Mouse (Mus musculus) heart, postnatal 36 days (tissue): Measurements from ENCODE around the gene Lmbr1. TPM values are rescaled to one million over a fixed set of nuclear protein-coding genes. Genes with fewer than 3 reads are reported as not detected.
A peak's percentile ranks its signal among the peaks of the same experiment; 100 is the strongest.

Source experiments
- DNase-seq, 2 experiments: peaks; one replicate each; pipeline ENCODE4 v3.0.0; 2021 to 2022
- intact Hi-C: fragments of 180-260 bp; cut with DNase I; formaldehyde crosslinking; loops from one replicate; pipeline ENCODE4 v1.15.1; 2025
- total RNA-seq, 2 experiments: library from RNA; stranded (reverse); gene quantifications; 2 replicates each; pipeline ENCODE4 v1.2.3; 2021

The Lmbr1 gene
- total RNA-seq, 2 experiments from 2014 or later, result 12.5 to 15.2 TPM

DNA sequence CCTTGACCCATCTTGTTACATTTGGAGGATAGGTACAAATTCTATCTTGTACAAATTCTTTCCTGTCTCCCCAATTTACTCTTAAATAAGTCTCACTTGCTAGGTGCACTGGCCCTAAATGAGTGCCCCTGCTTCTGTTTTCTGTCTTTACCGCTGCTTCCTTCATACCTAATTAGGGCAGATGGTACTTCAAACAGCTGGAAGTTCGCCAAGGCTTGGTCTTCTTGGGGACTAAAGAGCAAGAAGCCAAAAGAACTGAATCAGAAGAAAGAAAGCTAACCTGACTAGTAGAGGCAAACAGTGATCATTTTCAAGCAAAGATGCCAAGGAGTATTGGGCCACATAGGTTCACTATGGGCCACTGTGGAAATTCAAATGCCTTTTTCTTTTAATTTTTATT, 104.8 kb downstream of the Lmbr1 start:
- intact Hi-C loops, result no loop called here
- DNase-seq, result no peak

DNA sequence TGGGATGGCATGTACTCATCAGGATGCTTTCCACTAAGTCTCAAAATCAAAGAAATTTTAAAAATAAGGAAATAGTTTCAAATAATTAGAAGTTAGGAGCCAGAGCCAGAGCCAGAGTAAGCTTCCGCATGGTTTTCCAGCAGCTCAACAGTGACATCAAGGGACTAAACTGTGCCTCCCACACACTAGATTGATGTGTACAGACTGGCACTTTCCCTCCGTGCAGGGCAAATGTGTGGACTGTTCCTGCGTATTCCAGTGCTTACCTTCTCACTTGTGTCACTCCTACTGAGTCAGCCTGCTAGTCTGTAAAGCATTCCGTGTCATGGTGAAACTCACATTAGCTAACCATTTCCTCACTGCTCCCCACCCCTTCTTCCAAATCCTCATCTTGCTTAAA, 107.3 kb downstream of the Lmbr1 start:
- intact Hi-C loops, result no loop called here
- DNase-seq, result no peak

DNA sequence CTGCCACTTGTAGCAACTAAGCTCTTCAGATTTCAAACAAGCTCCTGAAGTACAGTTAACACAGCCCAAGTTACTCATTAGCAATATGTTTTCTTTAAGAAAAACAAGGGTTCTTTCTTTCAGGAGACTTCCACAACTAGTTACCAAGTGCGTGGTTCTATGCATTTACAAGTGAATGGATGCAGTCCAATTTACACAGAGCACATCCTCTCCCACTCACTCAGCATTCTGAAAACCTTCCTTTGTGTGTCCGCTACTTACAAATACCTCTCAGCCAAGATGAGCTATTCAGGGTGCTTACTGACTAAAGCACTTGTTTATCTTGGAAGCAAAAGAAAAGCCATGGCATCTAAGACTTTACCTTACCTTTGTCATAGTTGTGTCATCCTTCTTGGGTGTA, 124.3 kb downstream of the Lmbr1 start:
- DNase-seq, result no peak
- intact Hi-C loops, result no loop called here

DNA sequence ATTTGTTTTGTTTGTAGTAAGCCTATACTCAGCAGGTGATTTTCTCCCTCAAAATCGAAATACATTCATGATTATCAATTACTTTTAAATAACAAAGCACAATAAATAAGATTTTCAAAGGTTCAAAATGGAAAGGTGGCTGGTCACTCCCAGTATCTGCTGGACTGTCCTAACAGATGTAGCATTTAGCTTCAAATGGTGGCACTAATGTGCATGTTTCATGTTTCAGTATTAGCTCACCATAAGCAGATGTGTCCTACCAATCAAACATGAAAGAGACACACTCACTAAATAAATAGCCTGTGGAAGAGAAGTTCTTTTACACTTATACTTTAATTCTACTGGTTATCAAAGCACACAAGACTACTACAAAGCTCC, 126.7 kb downstream of the Lmbr1 start:
- intact Hi-C loops, result no loop called here
- no peak for DNase-seq

DNA sequence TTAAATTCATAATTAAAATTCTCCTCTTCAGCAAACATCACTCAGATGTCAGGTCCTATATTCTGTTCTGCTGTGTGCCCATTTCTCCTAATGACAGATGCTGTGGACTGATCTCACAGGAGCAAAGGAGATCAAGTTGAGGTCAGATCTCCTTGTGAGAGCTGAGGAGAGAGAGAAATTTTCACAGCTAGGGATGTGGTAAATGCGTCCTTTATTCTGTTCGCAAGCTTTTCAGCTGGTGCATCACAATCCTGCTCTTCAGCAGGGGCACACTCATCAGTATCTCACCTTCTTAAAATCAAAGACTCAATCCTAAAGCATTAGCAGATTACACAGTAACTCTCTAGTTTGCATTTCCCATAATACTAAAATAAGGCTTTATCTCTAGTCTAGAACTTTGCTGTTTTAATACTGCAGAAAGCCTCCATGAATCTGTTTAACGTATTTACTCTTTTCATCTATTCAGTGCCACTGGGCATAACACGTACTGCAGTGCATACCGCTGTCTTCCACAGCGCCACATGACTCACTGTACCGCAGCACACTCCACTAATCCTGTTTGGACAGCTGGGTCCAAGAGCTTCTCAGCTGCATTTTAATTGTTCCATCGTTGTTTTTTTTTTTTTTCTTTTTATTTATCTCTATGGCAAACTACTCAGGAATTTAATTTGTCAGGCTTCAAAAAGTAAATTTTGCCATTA, 127.2 kb downstream of the Lmbr1 start:
- no peak for DNase-seq
- intact Hi-C loops, result no loop called here

DNA sequence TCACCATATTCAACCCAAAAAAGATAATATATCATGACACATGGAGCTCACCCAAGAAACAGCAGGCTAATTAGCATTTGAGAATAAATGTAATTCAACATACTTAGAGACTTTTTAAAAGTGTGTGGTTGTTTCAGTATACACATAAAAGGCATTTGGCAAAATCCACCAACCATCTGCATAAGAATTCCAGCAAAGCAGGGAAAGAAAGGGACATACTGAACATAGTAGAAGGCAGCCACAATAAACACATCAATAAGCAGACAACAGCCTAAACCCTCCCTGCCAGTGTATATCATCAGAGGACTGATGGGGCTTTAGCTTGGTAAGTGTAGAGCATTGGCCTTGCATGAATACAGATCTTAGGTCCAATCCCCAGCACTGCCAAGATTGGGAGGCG, 133.4 kb downstream of the Lmbr1 start:
- intact Hi-C loops, result no loop called here
- no peak for DNase-seq

DNA sequence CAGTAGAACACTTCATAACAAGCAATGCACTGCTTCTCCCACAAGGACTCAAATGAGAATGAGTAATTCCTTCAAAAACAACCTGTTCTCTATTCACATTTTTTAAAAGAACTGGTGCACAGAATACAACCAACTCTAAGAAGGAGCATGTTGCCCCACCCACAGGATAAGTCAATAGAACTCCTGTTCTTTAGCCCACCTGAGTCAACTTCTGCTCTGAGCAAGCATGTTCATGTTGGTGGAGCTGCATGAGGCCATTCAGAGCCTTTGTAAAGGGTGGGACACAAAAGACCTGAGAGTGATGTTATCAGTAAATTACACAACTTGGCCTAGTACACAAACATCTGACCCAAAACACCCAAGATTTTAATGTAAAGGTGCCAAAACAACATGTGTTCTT, 139.8 kb downstream of the Lmbr1 start:
- intact Hi-C loops, result no loop called here
- DNase-seq, result no peak

DNA sequence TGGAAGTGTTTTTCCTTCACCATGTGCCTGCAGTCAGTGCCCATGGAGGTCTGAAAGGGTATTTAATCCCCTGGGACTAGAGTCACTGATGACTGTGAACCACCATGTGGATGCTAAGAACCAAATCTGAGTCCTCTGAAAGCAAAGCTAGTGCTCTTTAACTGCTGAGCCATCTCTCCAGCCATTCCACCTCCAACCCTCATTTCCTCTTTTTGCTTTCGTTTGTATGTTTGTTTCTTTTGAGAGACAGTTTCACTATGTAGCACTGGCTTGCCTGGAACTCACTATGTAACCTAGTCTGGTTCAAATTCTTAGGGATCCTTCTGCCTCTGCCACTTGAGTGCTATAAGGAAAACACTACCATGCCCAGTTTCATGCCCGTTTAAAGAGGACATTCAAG, 147.7 kb downstream of the Lmbr1 start:
- intact Hi-C loops, result no loop called here
- DNase-seq, result no peak

DNA sequence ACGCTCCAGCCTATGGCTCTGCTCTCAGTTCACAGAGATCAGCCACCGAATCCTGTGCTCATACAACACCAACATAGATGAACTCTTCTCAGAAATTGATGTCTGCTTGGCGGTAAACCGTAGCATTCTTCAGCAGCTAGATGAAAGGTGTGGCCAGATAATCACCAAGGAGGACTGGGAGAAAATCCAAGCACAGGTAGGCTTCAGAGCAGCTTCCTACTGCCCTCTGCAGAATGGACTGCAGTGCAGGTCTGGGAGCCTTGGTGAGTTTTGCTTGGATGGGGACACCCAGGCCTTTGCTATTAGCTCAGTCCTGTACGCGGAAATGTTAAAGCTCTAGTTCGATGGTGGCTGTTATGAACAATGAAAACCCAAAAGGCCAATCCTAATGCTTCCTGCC, 154.1 kb downstream of the Lmbr1 start:
- DNase-seq, result no peak
- intact Hi-C loops, result no loop called here

DNA sequence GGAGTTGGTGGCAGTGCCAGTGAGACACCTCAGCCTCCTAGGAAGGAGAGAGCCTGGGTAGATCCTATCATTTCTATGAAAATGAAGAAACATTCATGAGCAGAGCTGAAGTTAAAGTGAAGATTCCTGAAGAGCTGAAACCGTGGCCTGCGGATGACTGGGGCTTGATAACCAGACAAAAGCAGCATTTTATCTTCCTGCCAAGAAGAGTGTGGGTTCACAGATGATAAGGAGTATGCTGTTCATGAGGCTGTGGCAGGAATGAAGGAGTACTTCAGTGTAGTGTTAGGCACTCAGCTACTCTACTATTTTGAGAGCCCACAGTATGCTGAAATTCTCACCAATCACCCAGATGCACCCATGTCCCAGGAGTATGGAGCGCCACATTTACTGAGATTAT, 160.2 kb downstream of the Lmbr1 start:
- intact Hi-C loops, result no loop called here
- DNase-seq, result no peak

DNA sequence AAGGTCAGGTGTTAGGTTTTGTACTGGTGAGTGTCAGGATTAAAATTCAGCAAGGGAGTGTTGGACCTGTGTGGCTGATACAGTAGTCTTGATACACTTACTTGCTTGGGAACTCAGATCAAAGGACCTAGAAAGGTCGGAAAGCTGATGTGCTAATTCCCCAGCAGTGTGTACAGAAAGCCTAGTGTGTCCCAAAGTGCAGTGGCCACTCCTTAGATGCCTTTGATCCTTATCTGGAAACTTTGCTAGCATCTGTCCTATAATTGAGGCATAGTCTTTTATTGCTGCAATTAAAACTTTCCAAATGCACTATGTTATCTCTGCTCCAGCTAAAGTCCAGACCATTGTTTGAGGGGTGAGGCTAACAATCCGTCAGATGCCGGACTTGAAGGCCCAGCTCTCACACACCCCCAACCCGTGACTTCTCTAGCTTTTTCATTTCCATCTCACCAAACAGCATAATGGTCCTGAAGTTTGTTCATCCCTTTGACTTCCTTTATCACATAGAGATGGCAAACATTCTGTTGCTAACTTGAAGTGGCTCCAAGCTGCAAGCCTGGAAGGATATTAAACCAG, 166.1 kb downstream of the Lmbr1 start:
- intact Hi-C loops, result no loop called here
- no peak for DNase-seq

DNA sequence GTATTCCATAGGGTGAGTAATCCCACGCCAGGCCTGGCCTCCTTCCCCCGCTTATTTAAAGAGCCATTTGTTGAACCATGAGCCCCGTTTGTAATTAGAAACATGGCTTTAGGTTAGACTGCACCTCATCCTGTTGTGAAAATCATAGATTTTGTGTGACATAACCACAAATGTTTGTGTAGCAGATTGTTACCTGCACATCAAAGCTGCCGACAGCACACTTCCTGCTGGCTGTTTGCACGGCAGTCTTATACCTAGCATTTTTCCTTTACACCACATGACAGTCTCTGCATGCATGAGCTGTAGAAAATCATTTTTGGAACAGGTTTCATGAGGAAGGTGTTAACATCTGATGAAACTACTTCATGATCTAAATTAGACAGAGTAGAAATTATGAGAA, 172.5 kb downstream of the Lmbr1 start:
- intact Hi-C loops, result no loop called here
- no peak for DNase-seq

DNA sequence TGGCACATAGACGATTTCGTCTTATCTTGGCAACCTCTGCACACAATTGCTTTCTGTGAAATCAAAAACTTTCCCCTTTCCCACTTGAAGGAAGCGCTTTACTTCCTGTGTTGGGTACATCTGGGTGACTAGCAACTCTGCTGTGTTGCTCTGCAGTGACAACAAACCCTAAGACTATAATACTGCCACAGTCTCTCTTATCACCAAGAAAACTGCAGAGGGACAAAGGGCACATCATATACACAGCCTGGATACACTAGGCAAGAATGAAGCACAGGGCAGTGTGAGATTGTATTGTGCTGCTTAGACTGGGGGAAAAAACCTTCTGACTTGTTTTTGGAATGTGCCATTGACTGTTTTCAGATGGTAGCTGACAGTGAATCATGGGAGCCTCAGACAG, 178.3 kb downstream of the Lmbr1 start:
- no peak for DNase-seq
- intact Hi-C loops, result no loop called here

DNA sequence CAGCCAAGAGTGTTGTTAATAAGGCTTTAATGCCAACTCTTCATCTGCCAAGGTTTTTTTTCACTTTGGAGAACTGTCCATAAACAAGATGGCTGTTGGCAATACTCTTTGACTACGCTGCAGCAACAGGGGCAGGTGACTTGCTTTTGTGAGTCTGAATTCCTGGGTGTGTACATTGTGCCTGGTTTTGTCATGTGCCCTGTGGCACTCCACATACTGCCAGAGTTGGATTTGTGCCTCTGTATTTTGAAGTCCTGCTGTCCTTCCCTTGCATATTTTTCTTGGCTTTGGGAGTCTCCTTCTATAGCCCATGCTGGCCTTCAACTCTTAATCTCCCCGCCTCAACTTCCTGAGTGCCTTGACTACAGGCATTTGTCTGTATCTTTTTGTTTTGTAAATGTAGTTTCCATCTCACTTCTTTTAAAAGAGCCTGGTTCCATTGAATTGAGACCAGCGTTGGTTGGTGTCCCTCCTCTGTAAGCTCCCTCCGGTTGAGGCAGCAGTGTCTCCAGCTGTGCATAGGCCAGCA, 179.2 kb downstream of the Lmbr1 start:
- no peak for DNase-seq
- intact Hi-C loops, result no loop called here

DNA sequence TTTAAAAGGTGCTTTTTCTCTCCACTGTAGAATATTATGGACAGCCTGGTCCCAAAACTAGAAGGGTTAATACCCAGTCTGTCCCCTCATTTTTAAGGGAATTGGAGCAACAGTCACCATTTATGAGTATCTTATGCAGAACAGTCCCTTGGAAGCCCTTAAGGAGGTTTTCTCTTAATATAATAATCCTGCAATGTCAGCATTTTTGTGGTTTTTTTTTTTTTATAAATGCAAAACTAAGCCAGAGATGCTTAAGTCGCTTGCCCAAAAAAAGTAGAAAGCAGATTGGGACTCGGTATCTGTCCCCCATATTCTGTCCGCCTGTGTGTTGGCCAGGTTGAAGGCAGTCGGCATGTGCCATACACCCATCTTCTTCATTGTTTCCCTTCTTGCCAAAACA, 181.0 kb downstream of the Lmbr1 start:
- no peak for DNase-seq
- intact Hi-C loops, result no loop called here

DNA sequence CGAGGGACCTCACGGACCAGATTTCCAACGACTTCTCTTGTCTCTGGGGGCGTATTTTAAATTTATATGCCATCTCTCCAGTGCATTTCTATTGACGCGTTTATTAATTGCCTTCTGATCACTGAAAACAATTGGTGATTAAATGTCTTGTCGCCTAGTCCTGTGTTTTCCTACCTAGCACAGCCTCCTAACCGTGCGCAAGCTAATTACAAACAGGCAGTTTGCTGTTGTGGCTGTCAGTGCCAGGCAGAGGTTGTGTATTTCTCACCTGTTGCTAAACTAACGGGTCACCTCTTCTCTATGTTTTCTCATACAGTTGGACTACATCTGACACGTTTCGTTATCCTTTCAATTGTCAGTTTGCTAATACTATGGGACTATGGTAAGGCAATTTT, 181.9 kb downstream of the Lmbr1 start:
- intact Hi-C loops, result no loop called here
- no peak for DNase-seq

DNA sequence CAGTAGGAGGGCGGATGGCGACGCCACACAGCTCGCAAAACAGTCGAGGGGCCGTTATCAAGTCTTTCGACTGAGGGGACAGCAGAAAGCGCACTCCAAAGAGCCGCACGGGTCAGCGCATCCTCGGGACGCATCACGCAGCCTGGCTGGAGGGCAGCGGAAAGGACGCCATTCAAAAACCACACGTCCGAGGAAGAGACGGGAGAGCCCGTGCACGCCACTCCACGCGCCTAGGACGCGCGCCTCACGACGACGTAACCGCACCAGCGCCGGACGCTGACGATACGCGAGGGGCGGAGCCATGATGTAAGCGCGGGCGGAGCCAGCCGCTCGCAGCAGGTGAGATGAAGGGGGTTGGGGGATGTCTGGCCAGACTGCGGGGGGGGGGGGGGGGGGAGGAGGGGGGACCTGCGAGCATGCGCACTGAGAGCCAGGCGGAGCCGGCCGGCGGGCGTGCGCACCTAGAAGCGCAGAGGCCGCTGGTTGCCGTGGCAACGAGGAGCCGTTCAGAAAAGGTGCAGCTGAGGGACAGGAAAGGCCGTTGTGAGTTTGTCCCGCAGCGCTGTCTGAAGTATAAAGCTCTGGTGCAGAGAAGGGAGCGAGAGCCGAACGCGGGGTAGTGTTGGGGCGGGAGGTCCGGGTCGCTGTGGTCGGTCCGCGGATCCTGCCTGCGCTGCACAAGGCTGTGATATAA, 182.5 kb downstream of the Lmbr1 start, which contains the start of gene Rnf32:
Rnf32 (plus strand) TSS at position 423 of the 694 bp plus-strand sequence.
- DNase-seq, result peak; percentile 52 to 61
- intact Hi-C loops, result no loop called here

DNA sequence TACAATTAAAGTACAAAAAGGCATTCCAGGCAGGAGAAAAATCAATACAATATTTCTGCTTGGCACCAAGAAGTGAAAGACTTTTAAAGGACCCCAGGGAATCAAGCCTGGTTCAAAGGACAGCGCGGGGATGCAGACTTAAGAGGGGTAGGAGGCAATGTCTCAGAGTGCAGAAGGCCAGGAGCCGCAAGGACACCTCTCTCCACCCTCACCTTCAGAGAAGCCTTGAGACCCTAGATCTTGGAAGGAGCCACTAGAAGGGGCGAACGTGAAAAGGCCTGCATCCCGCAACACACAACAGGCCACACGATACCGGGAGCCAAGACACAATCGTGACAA, 183.0 kb downstream of the Lmbr1 start:
- intact Hi-C loops, result no loop called here
- no peak for DNase-seq

DNA sequence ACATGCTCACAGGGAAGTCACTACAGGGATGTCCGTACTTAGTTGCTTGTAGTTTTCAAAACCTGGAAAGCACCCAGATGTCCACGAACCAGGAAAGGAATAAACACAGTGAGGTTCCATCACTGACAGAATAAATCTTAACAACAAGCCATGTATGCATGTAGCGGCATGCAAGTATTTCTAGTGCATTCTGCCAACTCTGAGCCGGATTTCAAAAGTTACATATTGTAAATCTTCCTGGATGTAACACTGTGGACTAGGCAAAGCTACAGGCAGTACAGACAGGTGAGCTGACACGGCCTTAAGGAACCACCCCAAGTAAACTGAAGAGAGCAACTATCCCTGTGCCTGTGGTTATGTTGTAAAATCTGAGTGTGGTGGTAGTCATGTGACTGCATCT, 191.4 kb downstream of the Lmbr1 start:
- intact Hi-C loops, result no loop called here
- no peak for DNase-seq
